Mouse (Mus musculus): ENCODE measurements around the gene Ankrd33. TPM values are rescaled to one million over a fixed set of nuclear protein-coding genes. Genes with fewer than 3 reads are reported as not detected.

Ankrd33 gene
- polyA plus RNA-seq, 1 experiment from 2014 or later, result not detected

DNA sequence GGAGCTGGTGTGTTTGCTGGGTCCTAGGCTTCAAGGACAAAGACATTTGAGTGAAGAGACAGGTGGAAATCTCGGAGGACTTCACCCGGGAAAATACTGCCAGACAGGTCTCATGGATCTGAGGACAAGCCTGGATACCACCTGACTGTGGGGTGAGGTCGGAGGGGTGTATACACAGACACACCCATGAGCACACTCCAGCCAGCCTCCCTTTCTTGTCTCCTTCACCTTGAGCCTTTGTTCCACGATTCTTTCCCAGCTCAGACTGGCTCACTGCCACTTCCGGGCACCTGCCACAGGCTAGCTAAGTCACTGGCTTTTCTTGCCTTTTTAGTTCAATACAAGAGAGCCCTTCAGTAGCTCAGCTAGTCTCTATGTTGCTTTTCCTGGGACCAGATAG, 48.7 kb downstream of the Ankrd33 start:
- DNase-seq (no peak), ATAC-seq (no peak)

DNA sequence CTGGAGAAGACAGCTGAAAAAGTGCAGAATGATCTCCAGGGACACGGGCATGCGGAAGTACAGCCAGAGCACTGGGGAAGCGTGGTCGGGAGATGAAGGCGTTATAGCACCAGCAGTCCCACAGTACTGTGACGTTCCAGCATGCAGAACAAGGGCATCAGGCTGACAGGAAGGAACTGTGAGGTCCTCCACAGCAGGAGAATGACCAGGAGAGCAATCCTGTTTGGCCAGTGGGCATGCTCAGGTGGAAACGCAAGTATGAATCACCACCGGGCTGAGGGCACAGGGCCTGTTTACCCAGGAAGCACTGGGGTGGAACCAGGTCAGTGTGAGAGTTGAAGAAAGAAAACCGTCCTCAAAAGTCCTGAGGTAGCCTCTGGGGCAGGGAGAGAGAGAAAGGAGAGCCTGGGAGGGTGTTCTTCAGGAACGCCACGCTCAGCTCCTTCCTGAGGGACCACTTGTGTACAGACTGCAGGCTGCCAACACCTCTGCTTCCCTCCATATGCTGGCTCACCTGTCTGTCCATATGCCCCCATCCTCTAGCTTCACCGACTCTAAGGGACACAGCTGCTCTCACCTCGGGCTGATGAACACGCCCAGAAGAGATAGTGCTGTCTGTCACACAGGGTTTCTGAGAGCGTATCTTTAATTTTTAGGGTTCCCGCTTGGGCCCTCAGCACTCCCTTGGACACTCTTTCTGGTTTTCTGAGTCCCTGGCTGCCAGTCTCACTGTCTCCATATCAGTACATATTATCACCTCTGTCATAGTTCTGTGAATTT, 50.3 kb downstream of the Ankrd33 start:
- no peak for ATAC-seq
- no peaks in the 10 kb centered on the region for H3K9me3 ChIP-seq (ENCODE audit: low read length)
- no peak for DNase-seq
- H3K4me3 ChIP-seq (ENCODE audit: low read depth, low read length), result no peak overlapping the region
- no peak overlapping the region for H3K4me2 ChIP-seq (ENCODE audit: low read depth, low read length)
- no peak overlapping the region for H3K9ac ChIP-seq (replicated peaks)
- TF ChIP-seq EP300 (IDR thresholded peaks at IDR 0.05; ENCODE audit: low read depth) (no peak), CTCF (IDR thresholded peaks at IDR 0.05; ENCODE audit: low read depth) (no peak)
- no peaks in the 10 kb centered on the region for H3K27me3 ChIP-seq (ENCODE audit: insufficient read depth, low read length)
- H3K4me1 ChIP-seq (ENCODE audit: insufficient read depth), result peaks cover 5% of the 10 kb centered on the region
- WGBS (ENCODE audit: insufficient replicate concordance), result 48% methylated on average over 16 of the region's 16 CpGs
- no peak overlapping the region for H3K27ac ChIP-seq (ENCODE audit: low read depth)
- no peaks in the 10 kb centered on the region for H3K36me3 ChIP-seq (replicated peaks; ENCODE audit: insufficient read depth, low read length)

More for the DNA sequence above, 48.7 kb downstream of the Ankrd33 start:
- Histone ChIP-seq H3K4me2 (ENCODE audit: low read depth, low read length) (no peak overlapping the region), H3K9ac (replicated peaks) (no peak overlapping the region), H3K4me1 (ENCODE audit: insufficient read depth) (peaks cover 5% of the 10 kb centered on the region), H3K27ac (ENCODE audit: low read depth) (no peak overlapping the region), H3K27me3 (ENCODE audit: insufficient read depth, low read length) (no peaks in the 10 kb centered on the region), H3K4me3 (ENCODE audit: low read depth, low read length) (no peak overlapping the region), H3K9me3 (ENCODE audit: low read length) (no peaks in the 10 kb centered on the region), H3K36me3 (replicated peaks; ENCODE audit: insufficient read depth, low read length) (no peaks in the 10 kb centered on the region)
- TF ChIP-seq CTCF (IDR thresholded peaks at IDR 0.05; ENCODE audit: low read depth), result no peak
- no peak for TF ChIP-seq EP300 (IDR thresholded peaks at IDR 0.05; ENCODE audit: low read depth)
- WGBS (ENCODE audit: insufficient replicate concordance), result 61% methylated on average over 5 of the region's 5 CpGs

DNA sequence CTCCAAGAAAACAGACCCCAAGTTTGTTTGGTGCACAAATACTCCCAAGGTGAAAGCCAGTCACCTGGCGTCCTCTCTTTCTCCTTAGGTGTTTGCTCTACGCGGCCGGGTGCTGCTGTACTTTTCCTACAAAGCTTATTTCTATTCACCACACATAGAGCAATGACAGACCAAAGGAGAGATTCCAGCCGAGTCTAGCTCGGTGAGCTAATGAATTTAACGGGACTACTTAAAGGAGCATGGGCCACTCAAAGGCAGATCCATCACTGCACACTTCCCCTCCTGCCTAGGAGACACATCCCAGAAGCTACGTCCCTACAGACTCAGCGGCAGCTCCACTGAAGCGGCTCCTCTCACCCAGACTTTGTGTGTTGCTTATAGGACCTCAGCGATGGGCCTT, 52.0 kb downstream of the Ankrd33 start:
- TF ChIP-seq EP300 (IDR thresholded peaks at IDR 0.05; ENCODE audit: low read depth), result no peak
- no peak for TF ChIP-seq CTCF (IDR thresholded peaks at IDR 0.05; ENCODE audit: low read depth)
- H3K36me3 ChIP-seq (replicated peaks; ENCODE audit: insufficient read depth, low read length), result no peaks in the 10 kb centered on the region
- H3K27ac ChIP-seq (ENCODE audit: low read depth), result no peak overlapping the region
- 76% methylated on average over 11 of the region's 11 CpGs for WGBS (ENCODE audit: insufficient replicate concordance)
- H3K4me1 ChIP-seq (ENCODE audit: insufficient read depth), result peaks cover 10% of the 10 kb centered on the region
- ATAC-seq (no peak), DNase-seq (no peak)
- no peak overlapping the region for H3K9ac ChIP-seq (replicated peaks)
- no peaks in the 10 kb centered on the region for H3K9me3 ChIP-seq (ENCODE audit: low read length)
- no peak overlapping the region for H3K4me2 ChIP-seq (ENCODE audit: low read depth, low read length)
- no peaks in the 10 kb centered on the region for H3K27me3 ChIP-seq (ENCODE audit: insufficient read depth, low read length)
- H3K4me3 ChIP-seq (ENCODE audit: low read depth, low read length), result no peak overlapping the region

Other genes with a start within 250 kb of the Ankrd33 start
- 0.44 and 0.63 TPM in 2 replicates for gene Scn8a, start 245.9 kb upstream of the Ankrd33 start, polyA plus RNA-seq (2015; fragmentation: Nextera tagmentation; extraction: Ambion mirVana)
- not detected in 2 replicates for gene Gm47841, start 68.4 kb upstream of the Ankrd33 start, polyA plus RNA-seq (2015; fragmentation: Nextera tagmentation; extraction: Ambion mirVana)
- 0.18 and 0.26 TPM in 2 replicates for gene Fignl2, start 37.2 kb upstream of the Ankrd33 start, polyA plus RNA-seq (2015; fragmentation: Nextera tagmentation; extraction: Ambion mirVana)
- 2.3 and 2.6 TPM in 2 replicates for gene Acvrl1, start 12.8 kb downstream of the Ankrd33 start, polyA plus RNA-seq (2015; fragmentation: Nextera tagmentation; extraction: Ambion mirVana)
- 2.2 TPM in 2 replicates for gene Acvr1b, start 58.3 kb downstream of the Ankrd33 start, polyA plus RNA-seq (2015; fragmentation: Nextera tagmentation; extraction: Ambion mirVana)
- 0.35 and 0.54 TPM in 2 replicates for gene Grasp, start 108.4 kb downstream of the Ankrd33 start, polyA plus RNA-seq (2015; fragmentation: Nextera tagmentation; extraction: Ambion mirVana)
- 0.96 and 1.1 TPM in 2 replicates for gene Nr4a1, start 138.5 kb downstream of the Ankrd33 start, polyA plus RNA-seq (2015; fragmentation: Nextera tagmentation; extraction: Ambion mirVana)
- 33.8 and 34.4 TPM in 2 replicates for gene Atg101, start 168.5 kb downstream of the Ankrd33 start, polyA plus RNA-seq (2015; fragmentation: Nextera tagmentation; extraction: Ambion mirVana)
- gene 6030408B16Rik, start 177.5 kb downstream of the Ankrd33 start, polyA plus RNA-seq (2015; fragmentation: Nextera tagmentation; extraction: Ambion mirVana), result 0.36 and 0.45 TPM in 2 replicates

All from liver, postnatal 0 days (tissue).